Mouse (Mus musculus): ENCODE data around the gene Sorl1.

DNA sequence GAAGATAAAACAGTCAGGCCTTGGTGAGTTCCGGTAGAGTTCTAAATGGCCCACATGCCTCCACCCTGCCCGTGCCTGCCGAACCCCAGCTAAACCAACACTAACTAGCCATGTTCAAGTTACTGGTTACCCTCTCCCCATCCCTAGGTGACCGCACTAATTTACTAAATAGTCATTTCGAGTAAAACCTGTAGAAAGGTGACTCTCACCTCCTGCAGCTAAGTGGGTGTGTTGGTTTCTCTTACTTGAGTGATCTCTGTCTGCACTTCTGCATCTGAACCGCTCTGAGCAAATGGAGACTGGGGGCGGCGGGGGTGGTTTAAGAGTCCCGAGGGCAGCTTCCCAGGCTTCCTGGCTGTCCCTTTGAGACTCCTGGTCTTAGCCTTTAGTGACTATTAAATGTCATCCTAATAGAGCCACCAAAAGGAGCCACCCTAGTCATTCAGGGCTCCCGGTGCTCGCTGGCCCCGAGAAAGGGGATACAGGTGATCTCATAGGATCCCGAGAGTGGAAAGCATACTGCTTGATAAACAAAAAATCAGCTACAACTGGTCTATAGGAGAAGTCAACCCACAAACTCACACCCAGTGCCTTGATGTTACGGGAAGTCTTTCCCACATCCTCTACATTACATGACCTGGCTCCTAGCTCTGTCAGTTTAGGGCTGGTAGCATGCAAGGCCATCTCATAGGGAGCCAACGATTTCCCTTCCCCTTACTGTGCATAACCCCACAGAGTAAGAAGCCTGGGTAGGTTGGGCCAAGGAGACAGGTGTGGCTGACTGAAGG is 155.2 kb downstream of the Sorl1 start:
- TF ChIP-seq POLR2A (IDR thresholded peaks at IDR 0.05; ENCODE audit: borderline replicate concordance, control insufficient read depth, low read depth, low read length) = no peak
- TF ChIP-seq CTCF (IDR thresholded peaks at IDR 0.05; ENCODE audit: control insufficient read depth, insufficient read depth, low read length) = no peak

Data from bone marrow, adult 2 months (tissue).